Mouse (Mus musculus) embryonic facial prominence, embryonic 11.5 days (tissue): Measurements from ENCODE around the gene Pik3cg. TPM values are rescaled to one million over a fixed set of nuclear protein-coding genes. Genes with fewer than 3 reads are reported as not detected.

Source experiments
- ATAC-seq: fragments of 200-750 bp; cut with Nextera tagmentation; replicated peaks from 2 replicates; pipeline ENCODE4 v1.8.0; 2017; ENCODE audit warnings: low read depth; ENCODE audit not compliant: insufficient number of reproducible peaks, low FRiP score, low TSS enrichment
- DNase-seq: peaks from one replicate; pipeline ENCODE4 v3.0.0-alpha.2; 2015; ENCODE audit warnings: low spot score
- H3K27ac ChIP-seq: fragments of 300-500 bp; sonication (generic); replicated peaks from 2 replicates; pipeline ENCODE4 v1.5.1; 2014; ENCODE audit warnings: mild to moderate bottlenecking, low read depth, low read length, control low read depth
- H3K27me3 ChIP-seq: fragments of 300-500 bp; sonication (generic); 2 replicates; pipeline ENCODE4 v1.6.1; 2014; ENCODE audit warnings: mild to moderate bottlenecking, low read length, moderate library complexity, mixed read lengths; ENCODE audit not compliant: control insufficient read depth, insufficient read depth
- H3K36me3 ChIP-seq: fragments of 300-500 bp; sonication (generic); replicated peaks from 2 replicates; pipeline ENCODE4 v1.6.1; 2014; ENCODE audit warnings: low read depth, mild to moderate bottlenecking, low read length, moderate library complexity, mixed read lengths; ENCODE audit not compliant: control insufficient read depth, insufficient read depth
- H3K4me1 ChIP-seq: fragments of 300-500 bp; sonication (generic); 2 replicates; pipeline ENCODE4 v1.6.1; 2014; ENCODE audit warnings: low read length, mixed read lengths; ENCODE audit not compliant: control insufficient read depth, insufficient read depth
- H3K4me2 ChIP-seq: fragments of 300-500 bp; sonication (generic); 2 replicates; pipeline ENCODE4 v1.6.1; 2014; ENCODE audit warnings: low read depth, mild to moderate bottlenecking, control low read depth, low read length, moderate library complexity
- H3K4me3 ChIP-seq: fragments of 300-500 bp; sonication (generic); 2 replicates; pipeline ENCODE4 v1.5.1; 2014; ENCODE audit warnings: low read depth, low read length, control low read depth
- H3K9ac ChIP-seq: fragments of 300-500 bp; sonication (generic); replicated peaks from 2 replicates; pipeline ENCODE4 v1.6.1; 2014; ENCODE audit warnings: mild to moderate bottlenecking, control low read depth, low read length
- H3K9me3 ChIP-seq: fragments of 300-500 bp; sonication (generic); replicated peaks from 2 replicates; pipeline ENCODE4 v1.6.1; 2016; ENCODE audit warnings: mild to moderate bottlenecking, low read length, inconsistent platforms, mixed read lengths; ENCODE audit not compliant: control insufficient read depth
- WGBS: fragments of 180-500 bp; shearing (Covaris S2); extraction: QIAGEN DNeasy Blood & Tissue Kit; methylation state at CpG from one replicate; pipeline ENCODE4 v1.1.7; 2014; 5-methylcytosine and 5-hydroxymethylcytosine counted together
- polyA plus RNA-seq: library from polyadenylated mRNA; unstranded; fragments of >200 nt; fragmentation: Nextera tagmentation; extraction: Ambion mirVana; gene quantifications from 2 replicates; pipeline ENCODE4 v1.2.1, GENCODE M21; 2014

Gene Pik3cg
- polyA plus RNA-seq, 1 experiment from 2014 or later: 1.8 TPM

- WGBS: 91% methylated on average over 3 of the region's 3 CpGs
- Histone ChIP-seq H3K9ac (no peak overlapping the region), H3K27ac (no peak overlapping the region), H3K27me3 (no peaks in the 10 kb centered on the region), H3K9me3 (no peaks in the 10 kb centered on the region), H3K36me3 (no peaks in the 10 kb centered on the region), H3K4me1 (no peaks in the 10 kb centered on the region), H3K4me3 (no peak overlapping the region), H3K4me2 (no peak overlapping the region)
- ATAC-seq (no peak), DNase-seq (no peak)
Observed at GRCm38 (mm10) chr12:32184874-32185273, 23.6 kb downstream of the Pik3cg start.

GRCm38 (mm10) chr12:32183584-32183983 lies 24.9 kb downstream of the Pik3cg start:
- WGBS: 64% methylated on average over 1 of the region's 1 CpGs
- no peak for ATAC-seq
- no peaks in the 10 kb centered on the region for H3K9me3 ChIP-seq
- no peaks in the 10 kb centered on the region for H3K27me3 ChIP-seq
- no peaks in the 10 kb centered on the region for H3K4me1 ChIP-seq
- no peak overlapping the region for H3K9ac ChIP-seq
- no peak overlapping the region for H3K27ac ChIP-seq
- no peak overlapping the region for H3K4me3 ChIP-seq
- no peak overlapping the region for H3K4me2 ChIP-seq
- DNase-seq: no peak
- no peaks in the 10 kb centered on the region for H3K36me3 ChIP-seq

DNA sequence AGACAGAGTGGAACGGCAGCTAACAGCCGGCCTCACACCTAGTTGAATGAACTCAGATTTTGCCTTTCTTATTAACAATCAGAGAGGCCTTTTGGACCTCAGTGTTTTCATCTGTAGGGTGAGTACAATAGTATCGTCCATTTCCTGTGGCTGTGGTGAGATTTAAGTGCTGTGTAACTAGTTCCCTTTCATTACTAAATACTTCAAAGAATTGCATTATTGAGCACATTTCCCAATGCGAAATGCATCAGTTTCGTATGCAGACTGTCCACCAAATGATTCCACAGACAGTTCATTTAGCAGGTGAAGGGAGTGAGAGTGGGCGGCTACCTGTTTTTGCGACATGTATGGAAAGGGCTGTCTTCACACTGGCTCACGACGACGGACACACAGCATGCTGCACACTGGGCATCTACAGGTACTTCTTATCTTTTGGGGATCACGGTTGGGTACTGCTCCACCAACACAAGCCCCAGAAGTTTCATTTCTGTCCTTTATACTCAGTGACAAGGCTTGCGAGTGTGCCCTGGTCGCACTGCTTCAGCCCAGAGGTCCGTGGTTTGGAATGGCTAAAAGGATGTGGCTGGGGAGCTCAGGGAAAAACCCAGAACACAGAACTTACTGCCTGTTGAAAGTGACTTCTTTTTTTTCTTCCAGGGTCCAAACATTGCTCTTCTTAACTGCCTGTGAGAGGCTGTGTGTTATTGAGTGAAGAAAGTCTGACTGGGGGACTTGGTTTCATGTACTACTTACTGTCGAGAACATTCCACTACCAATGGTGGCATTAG lies 25.6 kb downstream of the Pik3cg start:
- whole genome bisulfite sequencing: 87% methylated on average over 15 of the region's 15 CpGs
- H3K27me3 ChIP-seq: no peaks in the 10 kb centered on the region
- no peak overlapping the region for H3K9ac ChIP-seq
- H3K9me3 ChIP-seq: no peaks in the 10 kb centered on the region
- no peak overlapping the region for H3K4me3 ChIP-seq
- no peak overlapping the region for H3K4me2 ChIP-seq
- ATAC-seq (no peak), DNase-seq (no peak)
- H3K4me1 ChIP-seq: no peaks in the 10 kb centered on the region
- H3K36me3 ChIP-seq: no peaks in the 10 kb centered on the region
- no peak overlapping the region for H3K27ac ChIP-seq

- Histone ChIP-seq H3K27me3 (no peaks in the 10 kb centered on the region), H3K36me3 (no peaks in the 10 kb centered on the region), H3K4me2 (no peak overlapping the region), H3K4me1 (no peaks in the 10 kb centered on the region), H3K27ac (no peak overlapping the region), H3K9ac (no peak overlapping the region), H3K4me3 (no peak overlapping the region), H3K9me3 (no peaks in the 10 kb centered on the region)
- WGBS: 35% methylated on average over 4 of the region's 4 CpGs
- ATAC-seq (no peak), DNase-seq (no peak)
Observed at GRCm38 (mm10) chr12:32181885-32182284, 26.6 kb downstream of the Pik3cg start.

DNA sequence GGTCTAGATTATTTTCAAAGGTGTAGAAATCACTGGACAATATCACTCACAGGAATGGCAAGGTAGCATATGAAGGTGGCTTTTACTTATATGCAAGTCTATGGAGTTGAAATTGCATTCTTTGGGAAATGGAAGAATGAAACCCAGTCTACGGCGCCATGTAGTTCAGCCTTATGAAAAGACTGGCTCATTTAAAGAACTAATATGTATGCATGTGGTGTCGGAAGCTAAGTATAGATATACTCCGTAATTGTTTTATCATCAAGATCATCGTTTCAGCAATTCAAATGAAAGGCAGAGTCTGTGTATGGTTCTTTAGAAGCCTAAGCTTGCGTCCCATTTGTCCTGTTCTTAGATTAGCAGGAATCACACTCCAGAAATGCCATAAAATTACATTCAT lies 34.0 kb downstream of the Pik3cg start:
- Histone ChIP-seq H3K27ac (no peak overlapping the region), H3K36me3 (no peaks in the 10 kb centered on the region), H3K9ac (no peak overlapping the region), H3K4me1 (no peaks in the 10 kb centered on the region), H3K27me3 (no peaks in the 10 kb centered on the region), H3K4me3 (no peak overlapping the region), H3K4me2 (no peak overlapping the region), H3K9me3 (no peaks in the 10 kb centered on the region)
- ATAC-seq (no peak), DNase-seq (no peak)
- 94% methylated on average over 6 of the region's 6 CpGs for WGBS

DNA sequence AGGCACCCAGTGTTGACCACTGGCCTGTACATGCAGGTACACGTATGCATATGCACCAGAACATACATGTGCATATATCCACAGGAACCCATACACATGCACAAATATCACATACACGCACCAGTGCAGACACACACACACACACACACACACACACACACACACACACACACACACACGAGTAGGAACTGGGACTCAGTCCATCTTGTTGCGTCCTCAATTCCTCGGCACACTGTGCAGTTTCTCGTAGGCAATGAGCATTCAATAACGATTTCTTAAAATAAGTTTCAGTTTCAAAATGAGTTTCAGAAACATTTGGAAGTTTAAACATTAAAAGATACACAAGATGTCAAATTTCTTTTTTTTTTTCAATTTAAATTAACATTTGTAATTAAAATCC lies 35.6 kb downstream of the Pik3cg start:
- no peaks in the 10 kb centered on the region for H3K4me1 ChIP-seq
- 92% methylated on average over 7 of the region's 7 CpGs for WGBS
- no peaks in the 10 kb centered on the region for H3K9me3 ChIP-seq
- no peaks in the 10 kb centered on the region for H3K36me3 ChIP-seq
- ATAC-seq (no peak), DNase-seq (no peak)
- H3K4me3 ChIP-seq: no peak overlapping the region
- no peak overlapping the region for H3K9ac ChIP-seq
- no peak overlapping the region for H3K27ac ChIP-seq
- no peak overlapping the region for H3K4me2 ChIP-seq
- no peaks in the 10 kb centered on the region for H3K27me3 ChIP-seq

DNA sequence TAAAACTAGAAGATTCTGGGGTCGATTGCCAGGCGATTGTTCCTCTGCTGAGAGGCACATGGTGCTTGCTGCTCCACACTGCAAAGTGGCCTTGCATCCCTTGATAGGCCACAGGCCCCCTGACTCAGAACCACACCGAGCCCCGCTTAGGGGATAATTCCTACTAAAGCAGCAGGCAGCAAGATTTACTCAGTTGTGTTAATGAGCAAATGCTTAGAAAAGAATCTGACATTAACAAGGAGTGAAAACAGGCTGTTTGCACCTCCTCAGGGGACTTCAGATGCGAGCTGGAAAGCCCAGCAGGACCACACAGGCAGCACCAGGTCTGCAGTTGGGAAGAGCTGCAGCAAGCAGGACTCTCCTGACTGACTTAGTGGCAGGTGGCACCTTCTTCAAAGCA lies 39.3 kb downstream of the Pik3cg start:
- WGBS: 15% methylated on average over 5 of the region's 5 CpGs
- no peak overlapping the region for H3K4me3 ChIP-seq
- H3K9ac ChIP-seq: no peak overlapping the region
- H3K4me2 ChIP-seq: no peak overlapping the region
- ATAC-seq: no peak
- no peaks in the 10 kb centered on the region for H3K4me1 ChIP-seq
- no peaks in the 10 kb centered on the region for H3K36me3 ChIP-seq
- DNase-seq: no peak
- H3K27me3 ChIP-seq: no peaks in the 10 kb centered on the region
- no peaks in the 10 kb centered on the region for H3K9me3 ChIP-seq
- H3K27ac ChIP-seq: no peak overlapping the region

DNA sequence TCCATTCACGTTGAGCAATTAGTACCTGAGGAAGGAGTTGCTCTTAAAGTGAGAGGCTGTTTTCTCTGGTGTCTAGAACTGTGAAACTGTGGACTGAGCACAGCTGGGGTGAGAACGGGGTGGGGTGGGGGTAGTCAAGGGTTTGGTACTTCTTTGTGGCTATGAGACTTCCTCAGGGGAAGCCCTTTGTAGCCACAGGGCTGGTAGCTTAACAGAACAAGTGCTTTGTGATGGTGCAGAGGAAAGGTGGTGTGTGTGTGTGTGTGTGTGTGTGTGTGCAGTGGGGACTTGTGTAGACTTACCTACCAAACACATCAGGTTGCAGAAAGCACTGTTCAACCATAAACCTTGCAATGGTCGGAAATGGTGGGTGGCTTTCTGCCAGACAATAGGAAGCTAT lies 39.7 kb downstream of the Pik3cg start:
- no peak for DNase-seq
- no peak for ATAC-seq
- H3K4me2 ChIP-seq: no peak overlapping the region
- H3K9ac ChIP-seq: no peak overlapping the region
- no peaks in the 10 kb centered on the region for H3K9me3 ChIP-seq
- H3K27ac ChIP-seq: no peak overlapping the region
- H3K4me1 ChIP-seq: no peaks in the 10 kb centered on the region
- no peak overlapping the region for H3K4me3 ChIP-seq
- no peaks in the 10 kb centered on the region for H3K27me3 ChIP-seq
- 30% methylated on average over 3 of the region's 3 CpGs for WGBS
- H3K36me3 ChIP-seq: no peaks in the 10 kb centered on the region
